Mouse (Mus musculus) midbrain, embryonic 16.5 days (tissue): Measurements from ENCODE around the gene Zdhhc7. TPM values are rescaled to one million over a fixed set of nuclear protein-coding genes. Genes with fewer than 3 reads are reported as not detected.

Experiments
- polyA plus RNA-seq: library from polyadenylated mRNA; unstranded; fragments of >200 nt; fragmentation: Nextera tagmentation; extraction: Ambion mirVana; gene quantifications from 2 replicates; pipeline ENCODE4 v1.2.1, GENCODE M21; 2015

The Zdhhc7 gene
- polyA plus RNA-seq, 1 experiment from 2014 or later = 27.8 TPM

Other genes with a start within 250 kb of the Zdhhc7 start
- gene Klhl36, start 239.2 kb downstream of the Zdhhc7 start, polyA plus RNA-seq = 16.6 and 18.5 TPM in 2 replicates
- gene Usp10, start 191.1 kb downstream of the Zdhhc7 start, polyA plus RNA-seq = 139 and 140 TPM in 2 replicates
- gene Gm20388, start 190.6 kb downstream of the Zdhhc7 start, polyA plus RNA-seq = 6.4 and 7.5 TPM in 2 replicates
- 2.0 and 2.4 TPM in 2 replicates for gene Crispld2, start 109.0 kb downstream of the Zdhhc7 start, polyA plus RNA-seq
- gene 6430548M08Rik, start 12.7 kb upstream of the Zdhhc7 start, polyA plus RNA-seq = 37.1 and 40.2 TPM in 2 replicates
- gene Fam92b, start 76.0 kb upstream of the Zdhhc7 start, polyA plus RNA-seq = 2.1 and 2.4 TPM in 2 replicates
- 13.3 and 17.6 TPM in 2 replicates for gene Gse1, start 127.0 kb upstream of the Zdhhc7 start, polyA plus RNA-seq